Comparison of ENCODE assay signal across 21 mouse cellular contexts in genomic region chr1:71068728-71069304, GRCm38 (mm10).
"Had no signal": no experiment of that assay in that cellular context is flagged by ENCODE, and none has a peak within 500 bp of the region (broad histone marks: within the 10 kb centered on the region; RNA-seq: fewer than 3 reads in every experiment).

No protein-coding gene starts in this region.

- H3K36me3 ChIP-seq: lung, embryonic 15.5 days; midbrain, embryonic 15.5 days; neural tube, embryonic 12.5 days; neural tube, embryonic 15.5 days had no signal

- ATAC-seq: midbrain, embryonic 15.5 days had no signal

- H3K4me3 ChIP-seq: left cerebral cortex, adult 2 months; liver, embryonic 15.5 days; lung, embryonic 15.5 days; megakaryocyte, embryonic 14.5 days; midbrain, embryonic 12.5 days; midbrain, embryonic 15.5 days; neural tube, embryonic 12.5 days; neural tube, embryonic 15.5 days had no signal

- H3K27ac ChIP-seq: kidney, postnatal 0 days; left cerebral cortex, adult 2 months; liver, embryonic 15.5 days; lung, embryonic 15.5 days; midbrain, embryonic 12.5 days; midbrain, embryonic 15.5 days; neural tube, embryonic 12.5 days; neural tube, embryonic 15.5 days; stomach, postnatal 0 days had no signal

- H3K4me1 ChIP-seq: lung, embryonic 15.5 days; midbrain, embryonic 12.5 days; midbrain, embryonic 15.5 days; neural tube, embryonic 12.5 days had no signal

- DNase-seq: kidney, adult 2 months; kidney, postnatal 25 days; layer of hippocampus, postnatal 36 days; lung, adult 18-20 months; lung, postnatal 10 days; lung, postnatal 36 days; right cerebral cortex, postnatal 14 days; right cerebral cortex, postnatal 4 days; thymus, adult 2 months; thymus, postnatal 14 days; thymus, postnatal 4 days had no signal

- H3K4me2 ChIP-seq: liver, embryonic 15.5 days; lung, embryonic 15.5 days; midbrain, embryonic 12.5 days; midbrain, embryonic 15.5 days; neural tube, embryonic 12.5 days; neural tube, embryonic 15.5 days had no signal

- H3K9me3 ChIP-seq: liver, embryonic 15.5 days; lung, embryonic 15.5 days; megakaryocyte, embryonic 14.5 days; midbrain, embryonic 12.5 days; midbrain, embryonic 15.5 days; neural tube, embryonic 12.5 days; neural tube, embryonic 15.5 days had no signal

- H3K9ac ChIP-seq: liver, embryonic 15.5 days; lung, embryonic 15.5 days; midbrain, embryonic 12.5 days; midbrain, embryonic 15.5 days; neural tube, embryonic 12.5 days; neural tube, embryonic 15.5 days had no signal

- H3K27me3 ChIP-seq: liver, embryonic 15.5 days; lung, embryonic 15.5 days; megakaryocyte, embryonic 14.5 days; midbrain, embryonic 12.5 days; midbrain, embryonic 15.5 days; neural tube, embryonic 12.5 days; neural tube, embryonic 15.5 days had no signal
